Mouse (Mus musculus): ENCODE measurements around the gene Sec14l5. TPM values are rescaled to one million over a fixed set of nuclear protein-coding genes. Genes with fewer than 3 reads are reported as not detected.

Sec14l5 gene
- polyA plus RNA-seq, 1 experiment from 2014 or later, result 0.27 TPM

GRCm38 (mm10) chr16:5139741-5140140, 7.2 kb upstream of the Sec14l5 start:
- peak; percentile 24; the same call in 1 of the 2 replicates for ATAC-seq (ENCODE audit: insufficient read depth, low FRiP score)
- no peaks in the 10 kb centered on the region for H3K27me3 ChIP-seq (ENCODE audit: control insufficient read depth, insufficient read depth, low read length)
- no peak overlapping the region for H3K9ac ChIP-seq (ENCODE audit: low read length)
- no peak overlapping the region for H3K4me3 ChIP-seq (replicated peaks; ENCODE audit: low read length)
- WGBS, result 27% methylated on average over 4 of the region's 4 CpGs
- no peak overlapping the region; the same call in 1 of the 2 replicates for H3K27ac ChIP-seq (ENCODE audit: low read length)
- peaks cover 30% of the 10 kb centered on the region for H3K4me1 ChIP-seq (ENCODE audit: control insufficient read depth, insufficient read depth, low read length)
- no peaks in the 10 kb centered on the region for H3K36me3 ChIP-seq (ENCODE audit: control insufficient read depth, insufficient read depth, low read length)
- H3K9me3 ChIP-seq (replicated peaks; ENCODE audit: control insufficient read depth, low read length), result no peaks in the 10 kb centered on the region
- no peak overlapping the region for H3K4me2 ChIP-seq (ENCODE audit: low read depth, low read length)

GRCm38 (mm10) chr16:5145570-5145969, 1.3 kb upstream of the Sec14l5 start:
- Histone ChIP-seq H3K4me1 (ENCODE audit: control insufficient read depth, insufficient read depth, low read length) (peaks cover 10% of the 10 kb centered on the region), H3K27ac (ENCODE audit: low read length) (no peak overlapping the region), H3K36me3 (ENCODE audit: control insufficient read depth, insufficient read depth, low read length) (no peaks in the 10 kb centered on the region), H3K4me3 (replicated peaks; ENCODE audit: low read length) (no peak overlapping the region), H3K9ac (ENCODE audit: low read length) (no peak overlapping the region), H3K27me3 (ENCODE audit: control insufficient read depth, insufficient read depth, low read length) (peaks cover 15% of the 10 kb centered on the region), H3K4me2 (ENCODE audit: low read depth, low read length) (no peak overlapping the region), H3K9me3 (replicated peaks; ENCODE audit: control insufficient read depth, low read length) (no peaks in the 10 kb centered on the region)
- no peak for ATAC-seq (ENCODE audit: insufficient read depth, low FRiP score)
- under 1% methylated on average over 7 of the region's 7 CpGs for WGBS

DNA sequence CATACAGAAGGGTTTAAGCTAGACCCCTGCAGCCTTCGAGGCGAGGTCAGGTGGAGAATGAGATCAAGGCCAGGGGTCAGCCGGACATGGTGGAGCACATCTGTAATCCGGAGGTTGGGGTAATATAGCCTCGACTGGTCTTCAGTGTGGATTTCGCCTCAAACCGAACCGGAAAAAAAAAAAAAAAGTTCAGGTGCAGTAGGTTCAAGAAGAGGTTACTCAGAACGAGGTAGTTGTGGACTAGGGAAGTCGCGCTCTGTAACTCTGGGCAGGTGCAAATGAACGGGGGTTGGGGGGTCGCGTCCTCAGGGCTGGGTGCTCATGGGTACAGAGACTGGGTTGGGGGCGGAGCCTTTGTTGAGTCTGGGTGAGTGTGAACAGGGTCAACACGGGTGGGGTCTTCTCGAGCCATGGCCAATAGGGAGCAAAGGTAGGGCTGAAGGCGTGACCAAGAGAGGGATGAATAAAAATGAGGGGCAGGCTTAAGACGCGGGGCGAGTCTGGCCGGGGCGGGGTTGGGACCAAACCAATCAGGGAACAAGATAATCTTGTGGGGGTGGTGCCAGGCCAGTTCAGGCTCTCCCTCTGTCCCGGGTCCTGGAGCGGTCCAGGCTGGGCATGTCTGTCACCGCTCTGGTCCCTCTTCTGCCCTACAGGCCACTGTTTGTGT, 407 bp upstream of the Sec14l5 start:
- under 1% methylated on average over 26 of the region's 26 CpGs for WGBS
- no peak overlapping the region for H3K27ac ChIP-seq (ENCODE audit: low read length)
- peaks cover 7% of the 10 kb centered on the region; the same call in 1 of the 2 replicates for H3K4me1 ChIP-seq (ENCODE audit: control insufficient read depth, insufficient read depth, low read length)
- H3K4me3 ChIP-seq (replicated peaks; ENCODE audit: low read length), result peak overlapping the region; percentile 45
- H3K27me3 ChIP-seq (ENCODE audit: control insufficient read depth, insufficient read depth, low read length), result peaks cover 15% of the 10 kb centered on the region
- ATAC-seq (ENCODE audit: insufficient read depth, low FRiP score), result peak; percentile 93
- no peaks in the 10 kb centered on the region for H3K9me3 ChIP-seq (replicated peaks; ENCODE audit: control insufficient read depth, low read length)
- peak overlapping the region; percentile 9; the same call in 1 of the 2 replicates for H3K9ac ChIP-seq (ENCODE audit: low read length)
- peak overlapping the region; percentile 66 for H3K4me2 ChIP-seq (ENCODE audit: low read depth, low read length)
- H3K36me3 ChIP-seq (ENCODE audit: control insufficient read depth, insufficient read depth, low read length), result no peaks in the 10 kb centered on the region

GRCm38 (mm10) chr16:5150544-5150943, 3.6 kb downstream of the Sec14l5 start:
- no peak overlapping the region for H3K4me3 ChIP-seq (replicated peaks; ENCODE audit: low read length)
- peaks cover 15% of the 10 kb centered on the region for H3K27me3 ChIP-seq (ENCODE audit: control insufficient read depth, insufficient read depth, low read length)
- no peak for ATAC-seq (ENCODE audit: insufficient read depth, low FRiP score)
- H3K4me1 ChIP-seq (ENCODE audit: control insufficient read depth, insufficient read depth, low read length), result 0 out of 2 replicates have a peak, but pooled peaks cover 6% of the 10 kb centered on the region
- no peak overlapping the region for H3K4me2 ChIP-seq (ENCODE audit: low read depth, low read length)
- no peaks in the 10 kb centered on the region for H3K9me3 ChIP-seq (replicated peaks; ENCODE audit: control insufficient read depth, low read length)
- WGBS, result 76% methylated on average over 10 of the region's 10 CpGs
- no peak overlapping the region for H3K27ac ChIP-seq (ENCODE audit: low read length)
- no peaks in the 10 kb centered on the region for H3K36me3 ChIP-seq (ENCODE audit: control insufficient read depth, insufficient read depth, low read length)
- H3K9ac ChIP-seq (ENCODE audit: low read length), result no peak overlapping the region

DNA sequence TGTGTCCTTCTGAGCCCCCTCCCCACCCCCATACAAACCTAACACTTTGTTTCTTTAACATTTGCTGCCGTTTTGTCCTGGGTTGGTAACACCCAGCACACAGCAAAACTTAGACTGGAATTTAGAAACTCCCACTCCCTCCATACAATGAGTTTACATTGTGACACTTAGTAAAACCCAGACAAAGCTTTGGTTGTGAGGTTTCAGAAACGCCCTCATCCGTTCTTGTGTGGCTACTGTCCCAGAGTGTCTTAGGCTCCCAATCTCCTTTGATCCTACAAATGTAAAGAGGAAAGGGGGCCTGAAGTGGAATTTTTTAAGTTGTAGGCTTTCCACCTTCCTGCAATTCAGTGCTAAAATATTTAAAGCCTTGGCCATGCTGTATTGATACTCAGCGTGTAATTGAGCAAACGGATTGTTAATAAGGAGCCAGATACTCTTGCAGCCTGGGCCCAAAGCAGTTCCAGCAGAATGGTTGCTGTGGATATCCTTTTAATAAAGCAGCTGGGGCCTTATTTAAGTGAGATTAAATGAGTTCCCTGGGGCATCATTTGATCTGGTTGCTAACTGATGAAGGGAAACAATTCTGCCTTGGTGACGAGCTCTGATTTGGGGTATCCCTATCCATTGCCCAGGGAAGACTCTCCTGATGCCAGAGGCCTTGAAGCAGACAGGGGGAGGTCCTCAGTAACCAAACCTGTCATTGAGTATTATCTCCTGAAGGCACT, 6.6 kb downstream of the Sec14l5 start:
- H3K9ac ChIP-seq (ENCODE audit: low read length), result no peak overlapping the region
- no peak overlapping the region for H3K4me3 ChIP-seq (replicated peaks; ENCODE audit: low read length)
- H3K36me3 ChIP-seq (ENCODE audit: control insufficient read depth, insufficient read depth, low read length), result no peaks in the 10 kb centered on the region
- H3K27me3 ChIP-seq (ENCODE audit: control insufficient read depth, insufficient read depth, low read length), result no peaks in the 10 kb centered on the region
- H3K4me2 ChIP-seq (ENCODE audit: low read depth, low read length), result no peak overlapping the region
- 55% methylated on average over 6 of the region's 6 CpGs for WGBS
- ATAC-seq (ENCODE audit: insufficient read depth, low FRiP score), result no peak
- no peaks in the 10 kb centered on the region for H3K4me1 ChIP-seq (ENCODE audit: control insufficient read depth, insufficient read depth, low read length)
- no peaks in the 10 kb centered on the region for H3K9me3 ChIP-seq (replicated peaks; ENCODE audit: control insufficient read depth, low read length)
- H3K27ac ChIP-seq (ENCODE audit: low read length), result no peak overlapping the region

DNA sequence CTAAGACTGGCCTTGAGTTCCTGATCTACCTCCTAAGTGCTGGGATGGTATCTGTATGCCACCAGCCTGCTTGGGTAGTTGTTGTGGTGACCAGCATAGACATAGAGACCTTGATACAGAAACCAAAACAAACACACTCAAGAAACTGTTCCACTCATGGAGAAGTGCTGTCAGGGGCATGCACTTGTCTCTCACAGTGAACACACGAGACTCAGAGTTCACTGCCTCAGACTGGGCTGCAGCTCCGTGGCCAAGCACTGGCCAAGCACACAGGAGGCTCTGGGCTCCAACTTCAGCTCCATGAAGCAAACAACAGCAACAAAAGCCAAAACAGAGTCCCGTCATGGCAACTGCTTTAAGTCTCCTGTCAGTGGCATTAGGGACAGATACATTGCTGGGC, 8.1 kb downstream of the Sec14l5 start:
- no peaks in the 10 kb centered on the region for H3K27me3 ChIP-seq (ENCODE audit: control insufficient read depth, insufficient read depth, low read length)
- H3K9me3 ChIP-seq (replicated peaks; ENCODE audit: control insufficient read depth, low read length), result no peaks in the 10 kb centered on the region
- H3K36me3 ChIP-seq (ENCODE audit: control insufficient read depth, insufficient read depth, low read length), result no peaks in the 10 kb centered on the region
- no peak overlapping the region for H3K27ac ChIP-seq (ENCODE audit: low read length)
- no peak overlapping the region for H3K9ac ChIP-seq (ENCODE audit: low read length)
- no peak for ATAC-seq (ENCODE audit: insufficient read depth, low FRiP score)
- 64% methylated on average over 3 of the region's 3 CpGs for WGBS
- no peak overlapping the region for H3K4me2 ChIP-seq (ENCODE audit: low read depth, low read length)
- no peaks in the 10 kb centered on the region for H3K4me1 ChIP-seq (ENCODE audit: control insufficient read depth, insufficient read depth, low read length)
- no peak overlapping the region for H3K4me3 ChIP-seq (replicated peaks; ENCODE audit: low read length)

GRCm38 (mm10) chr16:5156495-5156894, 9.6 kb downstream of the Sec14l5 start:
- H3K4me3 ChIP-seq (replicated peaks; ENCODE audit: low read length), result no peak overlapping the region
- H3K9me3 ChIP-seq (replicated peaks; ENCODE audit: control insufficient read depth, low read length), result no peaks in the 10 kb centered on the region
- no peaks in the 10 kb centered on the region for H3K4me1 ChIP-seq (ENCODE audit: control insufficient read depth, insufficient read depth, low read length)
- H3K9ac ChIP-seq (ENCODE audit: low read length), result no peak overlapping the region
- no peaks in the 10 kb centered on the region for H3K27me3 ChIP-seq (ENCODE audit: control insufficient read depth, insufficient read depth, low read length)
- H3K36me3 ChIP-seq (ENCODE audit: control insufficient read depth, insufficient read depth, low read length), result no peaks in the 10 kb centered on the region
- no peak for ATAC-seq (ENCODE audit: insufficient read depth, low FRiP score)
- 64% methylated on average over 2 of the region's 2 CpGs for WGBS
- H3K4me2 ChIP-seq (ENCODE audit: low read depth, low read length), result no peak overlapping the region
- no peak overlapping the region for H3K27ac ChIP-seq (ENCODE audit: low read length)

DNA sequence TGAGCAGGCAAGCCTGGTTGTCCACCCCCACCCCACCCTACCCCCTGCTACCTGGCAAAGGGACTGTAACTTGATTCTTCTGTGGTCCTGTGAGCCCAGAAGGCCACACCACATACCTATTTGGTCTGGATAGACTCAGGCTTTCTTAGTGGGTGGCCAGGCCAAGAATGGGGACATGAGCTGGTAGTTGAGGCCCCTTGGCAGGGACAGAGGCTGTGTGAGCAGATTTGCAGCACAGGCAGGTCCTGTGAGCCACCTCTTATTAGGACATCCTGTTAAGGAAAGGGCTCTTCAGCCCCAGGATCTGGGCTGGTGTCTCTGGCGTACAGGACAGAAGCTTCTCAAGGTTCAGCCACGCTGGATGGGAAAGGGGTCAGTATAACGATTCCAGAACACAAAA, 10.2 kb downstream of the Sec14l5 start:
- WGBS, result 70% methylated on average over 3 of the region's 3 CpGs
- H3K4me3 ChIP-seq (replicated peaks; ENCODE audit: low read length), result no peak overlapping the region
- H3K4me2 ChIP-seq (ENCODE audit: low read depth, low read length), result no peak overlapping the region
- no peaks in the 10 kb centered on the region for H3K4me1 ChIP-seq (ENCODE audit: control insufficient read depth, insufficient read depth, low read length)
- H3K36me3 ChIP-seq (ENCODE audit: control insufficient read depth, insufficient read depth, low read length), result no peaks in the 10 kb centered on the region
- no peaks in the 10 kb centered on the region for H3K9me3 ChIP-seq (replicated peaks; ENCODE audit: control insufficient read depth, low read length)
- no peak for ATAC-seq (ENCODE audit: insufficient read depth, low FRiP score)
- H3K9ac ChIP-seq (ENCODE audit: low read length), result no peak overlapping the region
- no peaks in the 10 kb centered on the region for H3K27me3 ChIP-seq (ENCODE audit: control insufficient read depth, insufficient read depth, low read length)
- no peak overlapping the region for H3K27ac ChIP-seq (ENCODE audit: low read length)

DNA sequence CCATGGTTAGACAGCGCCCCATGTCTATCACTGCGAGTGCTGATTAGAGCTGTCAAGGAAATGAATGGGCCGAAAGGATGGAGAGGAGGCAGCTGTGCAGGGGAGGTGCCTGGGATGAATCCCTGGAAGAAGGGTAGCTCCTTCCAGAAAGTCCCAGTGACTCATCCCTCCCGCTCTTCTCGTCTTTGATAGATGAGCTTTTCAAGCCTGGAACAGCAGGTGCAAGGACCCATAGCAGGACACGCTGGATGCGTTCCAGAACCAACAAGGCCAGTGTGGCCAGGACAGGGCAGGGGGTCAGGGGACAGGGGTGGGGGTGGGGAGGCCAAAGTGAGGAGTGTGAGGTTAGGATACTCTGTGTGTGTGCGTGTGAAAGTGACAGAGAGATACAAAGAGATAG, 12.3 kb downstream of the Sec14l5 start:
- Histone ChIP-seq H3K4me1 (ENCODE audit: control insufficient read depth, insufficient read depth, low read length) (no peaks in the 10 kb centered on the region), H3K27me3 (ENCODE audit: control insufficient read depth, insufficient read depth, low read length) (no peaks in the 10 kb centered on the region), H3K9me3 (replicated peaks; ENCODE audit: control insufficient read depth, low read length) (no peaks in the 10 kb centered on the region), H3K36me3 (ENCODE audit: control insufficient read depth, insufficient read depth, low read length) (no peaks in the 10 kb centered on the region), H3K27ac (ENCODE audit: low read length) (no peak overlapping the region), H3K9ac (ENCODE audit: low read length) (no peak overlapping the region), H3K4me2 (ENCODE audit: low read depth, low read length) (no peak overlapping the region), H3K4me3 (replicated peaks; ENCODE audit: low read length) (no peak overlapping the region)
- WGBS, result 56% methylated on average over 8 of the region's 8 CpGs
- no peak for ATAC-seq (ENCODE audit: insufficient read depth, low FRiP score)
